Mouse (Mus musculus) liver, adult (tissue): ENCODE results near the gene Cnpy3.

ENCODE experiments used
- GATA4 ChIP-seq: IDR thresholded peaks from 2 replicates; pipeline ENCODE4 v1.6.1; 2014; ENCODE audit warnings: mild to moderate bottlenecking, low read length; ENCODE audit not compliant: insufficient replicate concordance

Cnpy3 gene

GRCm38 (mm10) chr17:46751794-46752556, at the start of gene Cnpy3:
Cnpy3 (minus strand) TSS chr17:46752214.
- peak; percentile 13; the same call in 1 of the 2 replicates for TF ChIP-seq GATA4

GRCm38 (mm10) chr17:46801761-46802160, 49.7 kb upstream of the Cnpy3 start:
- no peak for TF ChIP-seq GATA4

GRCm38 (mm10) chr17:46799680-46800079, 47.7 kb upstream of the Cnpy3 start:
- TF ChIP-seq GATA4, result no peak

- TF ChIP-seq GATA4, result no peak
These were observed 45.4 kb upstream of the Cnpy3 start for GRCm38 (mm10) chr17:46797386-46797785.

- TF ChIP-seq GATA4, result no peak
These were observed 44.7 kb upstream of the Cnpy3 start for GRCm38 (mm10) chr17:46796743-46797142.

GRCm38 (mm10) chr17:46792963-46793362, 40.9 kb upstream of the Cnpy3 start:
- no peak for TF ChIP-seq GATA4

GRCm38 (mm10) chr17:46786952-46787351, 34.9 kb upstream of the Cnpy3 start:
- TF ChIP-seq GATA4, result no peak

- no peak for TF ChIP-seq GATA4
These were observed 31.2 kb upstream of the Cnpy3 start for GRCm38 (mm10) chr17:46783222-46783565.

GRCm38 (mm10) chr17:46782341-46783221, 30.6 kb upstream of the Cnpy3 start, which contains the start of gene Rpl7l1:
Rpl7l1 (minus strand) TSS chr17:46782672.
- no peak; the same call in 1 of the 2 replicates for TF ChIP-seq GATA4

GRCm38 (mm10) chr17:46781876-46782275, 29.9 kb upstream of the Cnpy3 start:
- no peak for TF ChIP-seq GATA4

GRCm38 (mm10) chr17:46776087-46776486, 24.1 kb upstream of the Cnpy3 start:
- no peak for TF ChIP-seq GATA4

GRCm38 (mm10) chr17:46775070-46775469, 23.1 kb upstream of the Cnpy3 start:
- no peak for TF ChIP-seq GATA4

GRCm38 (mm10) chr17:46774131-46774472, 22.1 kb upstream of the Cnpy3 start:
- TF ChIP-seq GATA4, result no peak

- TF ChIP-seq GATA4, result no peak
These were observed 21.5 kb upstream of the Cnpy3 start for GRCm38 (mm10) chr17:46773278-46774130.
